Mouse (Mus musculus): ENCODE results near the gene Lin52. TPM values are rescaled to one million over a fixed set of nuclear protein-coding genes. Genes with fewer than 3 reads are reported as not detected.
"Not testable (repeated sequence)": the region's sequence is repeated elsewhere in the genome, so short reads cannot be mapped to it uniquely, and the experiment has no call there.

Lin52 gene
- polyA plus RNA-seq, 1 experiment = 24.5 TPM

- not testable (repeated sequence) for DNase-seq (ENCODE audit: low read depth)
Observed at GRCm38 (mm10) chr12:84539537-84539936, 88.3 kb downstream of the Lin52 start.

- no peak for DNase-seq (ENCODE audit: low read depth)
Observed at GRCm38 (mm10) chr12:84541391-84541958, 90.3 kb downstream of the Lin52 start.

- no peak for DNase-seq (ENCODE audit: low read depth)
Observed at GRCm38 (mm10) chr12:84546028-84546427, 94.8 kb downstream of the Lin52 start.

- DNase-seq (ENCODE audit: low read depth) = no peak
Observed at GRCm38 (mm10) chr12:84546577-84547085, 95.4 kb downstream of the Lin52 start.

- no peak for DNase-seq (ENCODE audit: low read depth)
Observed at GRCm38 (mm10) chr12:84548251-84548650, 97.0 kb downstream of the Lin52 start.

GRCm38 (mm10) chr12:84555218-84555617, 104.0 kb downstream of the Lin52 start:
- no peak for DNase-seq (ENCODE audit: low read depth)

- no peak for DNase-seq (ENCODE audit: low read depth)
Observed at GRCm38 (mm10) chr12:84562558-84562957, 111.3 kb downstream of the Lin52 start.

GRCm38 (mm10) chr12:84567576-84567975, 116.4 kb downstream of the Lin52 start:
- no peak for DNase-seq (ENCODE audit: low read depth)

GRCm38 (mm10) chr12:84569336-84569970, 118.2 kb downstream of the Lin52 start, which contains the start of gene Vsx2:
Vsx2 (plus strand) TSS chr12:84569762.
- DNase-seq (ENCODE audit: low read depth) = no peak

GRCm38 (mm10) chr12:84569976-84570693, 118.9 kb downstream of the Lin52 start:
- no peak for DNase-seq (ENCODE audit: low read depth)

- DNase-seq (ENCODE audit: low read depth) = no peak
Observed at GRCm38 (mm10) chr12:84570694-84571415, 119.6 kb downstream of the Lin52 start.

- no peak for DNase-seq (ENCODE audit: low read depth)
Observed at GRCm38 (mm10) chr12:84571466-84572340, 120.5 kb downstream of the Lin52 start.

- no peak for DNase-seq (ENCODE audit: low read depth)
Observed at GRCm38 (mm10) chr12:84572341-84572720, 121.1 kb downstream of the Lin52 start.

GRCm38 (mm10) chr12:84573094-84573493, 121.9 kb downstream of the Lin52 start:
- no peak for DNase-seq (ENCODE audit: low read depth)

- no peak for DNase-seq (ENCODE audit: low read depth)
Observed at GRCm38 (mm10) chr12:84577768-84578439, 126.7 kb downstream of the Lin52 start.

GRCm38 (mm10) chr12:84578440-84578770, 127.2 kb downstream of the Lin52 start:
- no peak for DNase-seq (ENCODE audit: low read depth)

GRCm38 (mm10) chr12:84581285-84581684, 130.1 kb downstream of the Lin52 start:
- no peak for DNase-seq (ENCODE audit: low read depth)

- peak; percentile 14 for DNase-seq (ENCODE audit: low read depth)
Observed at GRCm38 (mm10) chr12:84589825-84590761, 138.9 kb downstream of the Lin52 start.
